Mouse (Mus musculus): ENCODE data around the gene Dlg2. TPM values are rescaled to one million over a fixed set of nuclear protein-coding genes. Genes with fewer than 3 reads are reported as not detected.

Dlg2 gene
- polyA plus RNA-seq, 1 experiment from 2014 or later = 7.2 TPM

DNA sequence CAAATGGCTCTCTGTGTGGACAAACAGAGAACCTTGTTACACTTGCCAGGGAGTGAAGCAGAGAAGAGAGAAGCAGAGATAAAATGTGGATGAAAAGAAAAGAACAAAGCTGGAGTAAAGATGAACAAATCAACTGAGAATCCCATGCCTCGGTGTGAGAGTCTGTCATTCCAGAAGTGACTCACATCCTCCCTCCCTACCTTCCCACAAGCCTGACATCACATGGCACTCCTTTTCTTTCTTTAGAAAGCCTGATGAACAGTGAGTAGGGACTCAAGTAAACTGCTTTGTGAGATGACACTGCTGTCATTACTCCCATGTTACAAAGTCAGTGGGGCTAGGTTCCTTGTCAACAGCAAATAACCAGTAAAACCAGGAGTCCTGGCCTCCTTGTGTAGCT lies 1239.3 kb downstream of the Dlg2 start:
- 75% methylated on average over 1 of the region's 1 CpGs for WGBS
- Histone ChIP-seq H3K9me3 (replicated peaks) (no peaks in the 10 kb centered on the region), H3K4me3 (replicated peaks) (no peak overlapping the region), H3K9ac (no peak overlapping the region), H3K27ac (replicated peaks) (no peak overlapping the region), H3K36me3 (no peaks in the 10 kb centered on the region), H3K27me3 (no peaks in the 10 kb centered on the region), H3K4me2 (replicated peaks) (no peak overlapping the region), H3K4me1 (no peaks in the 10 kb centered on the region)
- no peak for ATAC-seq (ENCODE audit: insufficient number of reproducible peaks, low FRiP score, low TSS enrichment, low read depth)

GRCm38 (mm10) chr7:91716696-91717095 lies 1240.2 kb downstream of the Dlg2 start:
- Histone ChIP-seq H3K36me3 (no peaks in the 10 kb centered on the region), H3K9ac (no peak overlapping the region), H3K4me2 (replicated peaks) (no peak overlapping the region), H3K27me3 (no peaks in the 10 kb centered on the region), H3K4me3 (replicated peaks) (no peak overlapping the region), H3K9me3 (replicated peaks) (no peaks in the 10 kb centered on the region), H3K27ac (replicated peaks) (no peak overlapping the region), H3K4me1 (no peaks in the 10 kb centered on the region)
- ATAC-seq (ENCODE audit: insufficient number of reproducible peaks, low FRiP score, low TSS enrichment, low read depth) = no peak
- WGBS = 61% methylated on average over 6 of the region's 6 CpGs

- Histone ChIP-seq H3K9me3 (replicated peaks) (no peaks in the 10 kb centered on the region), H3K9ac (no peak overlapping the region), H3K27me3 (no peaks in the 10 kb centered on the region), H3K4me3 (replicated peaks) (no peak overlapping the region), H3K4me2 (replicated peaks) (no peak overlapping the region), H3K4me1 (no peaks in the 10 kb centered on the region), H3K36me3 (no peaks in the 10 kb centered on the region), H3K27ac (replicated peaks) (no peak overlapping the region)
- ATAC-seq (ENCODE audit: insufficient number of reproducible peaks, low FRiP score, low TSS enrichment, low read depth) = no peak
Measured at GRCm38 (mm10) chr7:91720318-91720717, 1243.8 kb downstream of the Dlg2 start.

DNA sequence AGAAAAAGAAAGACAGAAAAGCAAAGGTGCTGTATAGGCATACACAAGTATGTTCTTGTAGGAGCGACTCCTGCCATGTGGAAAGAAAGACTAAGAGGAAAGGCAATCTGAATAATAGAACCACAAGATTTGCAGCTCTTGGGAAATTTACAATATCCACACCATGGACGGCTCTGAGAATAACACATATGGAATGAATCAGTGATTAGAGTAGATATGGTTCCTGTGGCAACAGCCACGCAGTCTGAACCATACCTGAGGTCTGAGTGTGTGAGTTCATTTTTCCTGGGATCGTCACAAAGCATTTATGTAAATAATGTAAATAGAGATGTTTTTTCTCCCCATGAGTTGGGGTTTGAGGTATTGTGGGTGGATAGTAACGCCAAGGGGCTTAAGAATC lies 1247.9 kb downstream of the Dlg2 start:
- Histone ChIP-seq H3K4me2 (replicated peaks) (no peak overlapping the region), H3K36me3 (no peaks in the 10 kb centered on the region), H3K4me3 (replicated peaks) (no peak overlapping the region), H3K27ac (replicated peaks) (no peak overlapping the region), H3K9ac (no peak overlapping the region), H3K27me3 (no peaks in the 10 kb centered on the region), H3K9me3 (replicated peaks) (no peaks in the 10 kb centered on the region), H3K4me1 (no peaks in the 10 kb centered on the region)
- no peak for ATAC-seq (ENCODE audit: insufficient number of reproducible peaks, low FRiP score, low TSS enrichment, low read depth)
- whole genome bisulfite sequencing = 43% methylated on average over 5 of the region's 5 CpGs

GRCm38 (mm10) chr7:91740748-91741147 lies 1264.3 kb downstream of the Dlg2 start:
- H3K4me2 ChIP-seq (replicated peaks) = no peak overlapping the region
- H3K27me3 ChIP-seq = no peaks in the 10 kb centered on the region
- no peak overlapping the region for H3K9ac ChIP-seq
- H3K27ac ChIP-seq (replicated peaks) = no peak overlapping the region
- H3K9me3 ChIP-seq (replicated peaks) = no peaks in the 10 kb centered on the region
- 80% methylated on average over 3 of the region's 3 CpGs for WGBS
- no peaks in the 10 kb centered on the region for H3K4me1 ChIP-seq
- no peak for ATAC-seq (ENCODE audit: insufficient number of reproducible peaks, low FRiP score, low TSS enrichment, low read depth)
- no peak overlapping the region for H3K4me3 ChIP-seq (replicated peaks)
- no peaks in the 10 kb centered on the region for H3K36me3 ChIP-seq

DNA sequence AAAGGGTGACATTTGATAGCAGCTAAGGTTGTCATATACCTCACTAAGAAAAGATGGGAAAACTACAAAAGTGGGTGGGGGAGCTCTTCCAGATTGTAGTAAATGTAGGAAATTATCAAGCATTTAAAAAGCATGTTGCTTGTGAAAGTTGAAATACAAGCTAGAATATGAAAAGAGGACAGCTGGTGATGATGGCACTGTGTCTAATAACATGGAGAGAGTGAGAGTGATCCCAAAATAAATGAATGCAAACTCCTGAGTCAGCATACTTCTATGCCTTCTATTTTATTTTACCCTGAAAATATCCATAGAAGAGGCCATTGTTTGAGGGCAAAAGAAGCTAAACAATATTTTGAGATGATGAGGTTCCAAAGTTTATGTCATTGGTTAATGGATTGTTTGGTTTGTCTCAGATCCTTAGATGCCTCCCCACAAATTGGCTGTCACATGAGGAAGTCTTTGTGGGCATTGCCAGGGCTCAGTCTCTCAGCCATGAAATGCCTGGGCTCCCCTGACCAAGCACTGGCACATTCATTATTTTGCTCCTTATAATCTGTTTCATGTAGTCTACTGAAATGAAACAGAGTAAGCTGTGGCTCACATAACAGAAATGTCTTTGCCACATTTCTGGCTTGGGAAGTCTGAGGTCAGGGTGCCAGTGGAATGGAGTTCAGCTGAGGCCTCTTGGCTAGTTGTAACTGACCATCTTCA lies 1276.8 kb downstream of the Dlg2 start:
- H3K9ac ChIP-seq = no peak overlapping the region
- H3K4me1 ChIP-seq = no peaks in the 10 kb centered on the region
- H3K27ac ChIP-seq (replicated peaks) = no peak overlapping the region
- H3K9me3 ChIP-seq (replicated peaks) = no peaks in the 10 kb centered on the region
- no peaks in the 10 kb centered on the region for H3K27me3 ChIP-seq
- no peak overlapping the region for H3K4me3 ChIP-seq (replicated peaks)
- no peak overlapping the region for H3K4me2 ChIP-seq (replicated peaks)
- no peaks in the 10 kb centered on the region for H3K36me3 ChIP-seq
- no peak for ATAC-seq (ENCODE audit: insufficient number of reproducible peaks, low FRiP score, low TSS enrichment, low read depth)

DNA sequence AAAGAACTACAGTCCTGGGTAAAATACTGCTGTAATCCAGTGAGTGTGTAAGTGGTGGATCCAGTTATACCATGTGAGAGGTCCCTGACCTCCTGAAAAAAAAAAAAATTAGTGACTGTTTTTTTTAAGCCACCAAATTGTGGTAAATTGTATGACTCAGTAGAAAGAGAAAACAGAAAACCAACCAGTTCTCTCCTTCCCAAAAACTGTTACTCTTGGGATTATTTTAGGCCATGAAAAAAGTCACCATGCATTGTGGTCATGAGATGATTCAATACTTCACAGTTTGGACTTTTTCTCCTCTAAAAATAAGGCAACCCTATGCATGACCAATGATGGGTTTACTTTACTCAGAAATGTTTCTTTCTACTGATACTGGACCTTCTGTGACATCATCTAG lies 1291.2 kb downstream of the Dlg2 start:
- Histone ChIP-seq H3K4me2 (replicated peaks) (no peak overlapping the region), H3K4me3 (replicated peaks) (no peak overlapping the region), H3K27ac (replicated peaks) (no peak overlapping the region), H3K9ac (no peak overlapping the region), H3K27me3 (no peaks in the 10 kb centered on the region), H3K36me3 (no peaks in the 10 kb centered on the region), H3K9me3 (replicated peaks) (no peaks in the 10 kb centered on the region), H3K4me1 (no peaks in the 10 kb centered on the region)
- ATAC-seq (ENCODE audit: insufficient number of reproducible peaks, low FRiP score, low TSS enrichment, low read depth) = no peak

DNA sequence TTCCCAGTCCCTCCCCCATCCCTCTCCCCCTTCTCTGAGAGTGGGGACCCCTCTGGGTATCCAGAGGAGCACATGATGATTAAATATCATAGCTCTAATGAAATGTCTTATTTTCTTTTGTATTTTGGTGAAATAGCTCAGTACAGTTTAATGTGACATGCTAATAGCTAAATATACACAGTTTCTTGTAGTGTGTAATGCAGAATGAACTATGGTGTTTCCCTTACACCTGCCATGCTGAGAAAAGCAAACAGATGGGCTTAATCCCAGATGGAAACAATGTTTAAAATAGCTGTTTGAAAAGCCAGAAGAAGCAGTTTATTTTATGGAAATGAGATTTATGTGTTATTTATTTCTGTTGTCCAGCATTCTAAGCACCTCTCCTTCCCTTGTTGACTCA lies 1302.2 kb downstream of the Dlg2 start:
- no peak overlapping the region for H3K27ac ChIP-seq (replicated peaks)
- H3K4me1 ChIP-seq = no peaks in the 10 kb centered on the region
- H3K9ac ChIP-seq = no peak overlapping the region
- no peak for ATAC-seq (ENCODE audit: insufficient number of reproducible peaks, low FRiP score, low TSS enrichment, low read depth)
- H3K4me3 ChIP-seq (replicated peaks) = no peak overlapping the region
- no peaks in the 10 kb centered on the region for H3K36me3 ChIP-seq
- no peaks in the 10 kb centered on the region for H3K27me3 ChIP-seq
- H3K4me2 ChIP-seq (replicated peaks) = no peak overlapping the region
- H3K9me3 ChIP-seq (replicated peaks) = no peaks in the 10 kb centered on the region

- 55% methylated on average over 2 of the region's 2 CpGs for WGBS
- H3K4me1 ChIP-seq = no peaks in the 10 kb centered on the region
- H3K27me3 ChIP-seq = no peaks in the 10 kb centered on the region
- no peaks in the 10 kb centered on the region for H3K36me3 ChIP-seq
- ATAC-seq (ENCODE audit: insufficient number of reproducible peaks, low FRiP score, low TSS enrichment, low read depth) = no peak
- no peak overlapping the region for H3K9ac ChIP-seq
- peak overlapping the region; percentile 41 for H3K27ac ChIP-seq (replicated peaks)
- no peak overlapping the region for H3K4me2 ChIP-seq (replicated peaks)
- no peaks in the 10 kb centered on the region for H3K9me3 ChIP-seq (replicated peaks)
- no peak overlapping the region for H3K4me3 ChIP-seq (replicated peaks)
Measured at GRCm38 (mm10) chr7:91784617-91785016, 1308.1 kb downstream of the Dlg2 start.

GRCm38 (mm10) chr7:91785445-91785844 lies 1309.0 kb downstream of the Dlg2 start:
- no peaks in the 10 kb centered on the region for H3K9me3 ChIP-seq (replicated peaks)
- H3K4me2 ChIP-seq (replicated peaks) = no peak overlapping the region
- peak overlapping the region; percentile 65 for H3K27ac ChIP-seq (replicated peaks)
- WGBS = 46% methylated on average over 5 of the region's 5 CpGs
- ATAC-seq (ENCODE audit: insufficient number of reproducible peaks, low FRiP score, low TSS enrichment, low read depth) = peak; percentile 69
- H3K4me3 ChIP-seq (replicated peaks) = no peak overlapping the region
- no peaks in the 10 kb centered on the region for H3K36me3 ChIP-seq
- H3K9ac ChIP-seq = no peak overlapping the region
- no peaks in the 10 kb centered on the region for H3K4me1 ChIP-seq
- H3K27me3 ChIP-seq = no peaks in the 10 kb centered on the region

GRCm38 (mm10) chr7:91785871-91786270 lies 1309.4 kb downstream of the Dlg2 start:
- Histone ChIP-seq H3K4me3 (replicated peaks) (no peak overlapping the region), H3K9me3 (replicated peaks) (no peaks in the 10 kb centered on the region), H3K9ac (no peak overlapping the region), H3K4me1 (no peaks in the 10 kb centered on the region), H3K36me3 (no peaks in the 10 kb centered on the region), H3K27ac (replicated peaks) (peak overlapping the region; percentile 65), H3K4me2 (replicated peaks) (no peak overlapping the region), H3K27me3 (no peaks in the 10 kb centered on the region)
- WGBS = 39% methylated on average over 3 of the region's 3 CpGs
- no peak for ATAC-seq (ENCODE audit: insufficient number of reproducible peaks, low FRiP score, low TSS enrichment, low read depth)

DNA sequence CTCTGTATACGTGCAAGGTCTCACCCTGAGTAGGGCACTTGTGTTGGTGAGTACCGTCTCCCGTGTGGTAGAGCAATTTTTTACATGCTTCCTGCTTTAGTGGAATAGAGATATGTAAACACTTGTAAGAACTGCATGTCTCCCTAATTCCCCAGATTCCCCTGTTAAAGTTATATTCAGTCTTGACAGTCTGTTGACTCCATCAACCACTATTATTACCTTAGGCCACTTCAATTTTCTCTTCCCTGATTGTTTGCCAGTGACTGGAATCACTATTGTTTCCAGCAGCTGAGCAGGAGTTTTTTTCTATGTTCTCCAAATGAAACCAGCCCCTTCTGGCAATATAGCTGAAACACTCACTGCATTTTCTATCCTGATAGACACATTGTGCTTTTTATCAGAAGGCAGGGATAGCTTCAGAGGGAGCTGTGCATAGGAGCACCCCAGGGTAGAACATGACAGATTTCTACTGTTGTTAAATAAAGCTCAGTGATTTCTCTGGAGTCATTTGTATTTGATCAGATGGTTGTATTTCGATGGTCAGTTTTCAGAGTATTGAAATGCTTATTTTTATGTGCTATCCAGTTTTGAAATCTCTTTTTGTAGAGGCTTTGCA lies 1314.6 kb downstream of the Dlg2 start:
- WGBS = 62% methylated on average over 4 of the region's 4 CpGs
- no peak for ATAC-seq (ENCODE audit: insufficient number of reproducible peaks, low FRiP score, low TSS enrichment, low read depth)

More for the DNA sequence above, 1314.6 kb downstream of the Dlg2 start:
- Histone ChIP-seq H3K27me3 (no peaks in the 10 kb centered on the region), H3K4me3 (replicated peaks) (no peak overlapping the region), H3K27ac (replicated peaks) (no peak overlapping the region), H3K9me3 (replicated peaks) (no peaks in the 10 kb centered on the region), H3K9ac (no peak overlapping the region), H3K4me1 (no peaks in the 10 kb centered on the region), H3K4me2 (replicated peaks) (no peak overlapping the region), H3K36me3 (no peaks in the 10 kb centered on the region)
